In genomic region chr4:134476899-134477298, GRCm38 (mm10) we compare ENCODE assay signal across 11 mouse cellular contexts. TPM values are rescaled to one million over a fixed set of nuclear protein-coding genes. Genes with fewer than 3 reads are reported as not detected.
DNase-seq lines count a peak whose midpoint lies in the region; ATAC-seq lines count a peak whose summit lies in the region.
"Had no signal": no experiment of that assay in that cellular context is flagged by ENCODE, and none has a peak within 500 bp of the region (broad histone marks: within the 10 kb centered on the region; RNA-seq: fewer than 3 reads in every experiment).

No protein-coding gene starts in this region.

- no peak overlapping the region for H3K4me3 ChIP-seq in limb, embryonic 15.5 days
- no peak overlapping the region for H3K4me3 ChIP-seq in limb, embryonic 10.5 days
- H3K4me3 ChIP-seq in midbrain, embryonic 15.5 days = no peak overlapping the region
- H3K4me3 ChIP-seq: heart, embryonic 12.5 days; lung, embryonic 15.5 days had no signal

- no peak overlapping the region for H3K9ac ChIP-seq in limb, embryonic 15.5 days
- H3K9ac ChIP-seq in midbrain, embryonic 15.5 days = no peak overlapping the region
- H3K9ac ChIP-seq: heart, embryonic 12.5 days; lung, embryonic 15.5 days had no signal

- no peak for ATAC-seq in limb, embryonic 15.5 days (ENCODE audit: insufficient number of reproducible peaks, low FRiP score, low TSS enrichment, low read depth)
- ATAC-seq in midbrain, embryonic 15.5 days (replicated peaks) = 0 out of 2 replicates have a peak, but pooled peaks have one; percentile 7

- peaks cover 49% of the 10 kb centered on the region for H3K36me3 ChIP-seq in limb, embryonic 15.5 days
- H3K36me3 ChIP-seq in limb, embryonic 10.5 days = peaks cover 51% of the 10 kb centered on the region
- peaks cover 31% of the 10 kb centered on the region for H3K36me3 ChIP-seq in midbrain, embryonic 15.5 days (replicated peaks)

- H3K4me2 ChIP-seq in limb, embryonic 15.5 days = no peak overlapping the region
- H3K4me2 ChIP-seq in midbrain, embryonic 15.5 days = no peak overlapping the region
- H3K4me2 ChIP-seq: heart, embryonic 12.5 days; lung, embryonic 15.5 days had no signal

- H3K27me3 ChIP-seq in limb, embryonic 15.5 days = no peaks in the 10 kb centered on the region
- no peaks in the 10 kb centered on the region for H3K27me3 ChIP-seq in limb, embryonic 10.5 days (ENCODE audit: low read depth, poor library complexity, severe bottlenecking)
- no peaks in the 10 kb centered on the region for H3K27me3 ChIP-seq in midbrain, embryonic 15.5 days (replicated peaks)
- H3K27me3 ChIP-seq: heart, embryonic 12.5 days; lung, embryonic 15.5 days had no signal

- peak; percentile 67 for DNase-seq in cerebellum, adult 18-20 months
- DNase-seq in cerebellum, postnatal 4 days (ENCODE audit: low spot score in 2 of 2) = no peak
- DNase-seq in limb, embryonic 10.5 days (ENCODE audit: low spot score) = no peak
- peak; percentile 50 for DNase-seq in cerebellum, postnatal 14 days
- no peak for DNase-seq in adrenal gland, adult 18-20 months (ENCODE audit: low spot score in 2 of 2)
- no peak for DNase-seq in c-Kit-positive CD71-positive TER-119-positive erythroid progenitor cells, embryonic 14.5 days (ENCODE audit: low spot score)
- DNase-seq: thymus, postnatal 4 days had no signal

- H3K9me3 ChIP-seq in limb, embryonic 15.5 days = no peaks in the 10 kb centered on the region
- H3K9me3 ChIP-seq in limb, embryonic 10.5 days (replicated peaks) = no peaks in the 10 kb centered on the region
- no peaks in the 10 kb centered on the region for H3K9me3 ChIP-seq in midbrain, embryonic 15.5 days
- H3K9me3 ChIP-seq: heart, embryonic 12.5 days; lung, embryonic 15.5 days had no signal

- 82% methylated on average over 8 of the region's 8 CpGs for WGBS in limb, embryonic 15.5 days
- 93% methylated on average over 8 of the region's 8 CpGs for WGBS in limb, embryonic 10.5 days
- WGBS in midbrain, embryonic 15.5 days = 89% methylated on average over 8 of the region's 8 CpGs

- peak overlapping the region; percentile 43; the same call in 1 of the 2 replicates for H3K27ac ChIP-seq in limb, embryonic 15.5 days
- no peak overlapping the region for H3K27ac ChIP-seq in limb, embryonic 10.5 days
- peak overlapping the region; percentile 51; the same call in 1 of the 2 replicates for H3K27ac ChIP-seq in midbrain, embryonic 15.5 days
- H3K27ac ChIP-seq: lung, embryonic 15.5 days had no signal

- peaks cover 8% of the 10 kb centered on the region; the same call in 1 of the 2 replicates for H3K4me1 ChIP-seq in limb, embryonic 15.5 days
- no peaks in the 10 kb centered on the region for H3K4me1 ChIP-seq in limb, embryonic 10.5 days
- peaks cover 46% of the 10 kb centered on the region for H3K4me1 ChIP-seq in midbrain, embryonic 15.5 days
- H3K4me1 ChIP-seq: heart, embryonic 12.5 days; lung, embryonic 15.5 days had no signal

RNA-seq across cellular contexts. Expression of gene Stmn1, which starts 8.8 kb away (rescaled TPM):
- polyA plus RNA-seq in limb, embryonic 15.5 days (2015; fragmentation: Nextera tagmentation; extraction: Ambion mirVana) = 1,227 and 1,246 TPM in 2 replicates
- polyA plus RNA-seq in limb, embryonic 10.5 days (2016; fragmentation: Nextera tagmentation; extraction: Ambion mirVana) = 1,855 and 1,993 TPM in 2 replicates
- polyA plus RNA-seq in midbrain, embryonic 15.5 days (2015; fragmentation: Nextera tagmentation; extraction: Ambion mirVana) = 7,501 and 7,674 TPM in 2 replicates
- total RNA-seq in adrenal gland, adult 18-20 months (2021) = 10 to 100 TPM; 24.8 to 25.6 TPM

RNA-seq across cellular contexts. Expression of gene Paqr7, which starts 19.6 kb away (rescaled TPM):
- 6.1 and 6.3 TPM in 2 replicates for polyA plus RNA-seq in limb, embryonic 15.5 days (2015; fragmentation: Nextera tagmentation; extraction: Ambion mirVana)
- polyA plus RNA-seq in limb, embryonic 10.5 days (2016; fragmentation: Nextera tagmentation; extraction: Ambion mirVana) = 1.2 TPM in 2 replicates
- polyA plus RNA-seq in midbrain, embryonic 15.5 days (2015; fragmentation: Nextera tagmentation; extraction: Ambion mirVana) = 22.6 and 24.7 TPM in 2 replicates
- total RNA-seq in adrenal gland, adult 18-20 months (2021) = 10 to 100 TPM; 22.2 to 30.2 TPM

RNA-seq across cellular contexts. Expression of gene Aunip, which starts 33.9 kb away (rescaled TPM):
- 8.9 and 12.1 TPM in 2 replicates for polyA plus RNA-seq in limb, embryonic 15.5 days (2015; fragmentation: Nextera tagmentation; extraction: Ambion mirVana)
- 21.9 and 29.6 TPM in 2 replicates for polyA plus RNA-seq in limb, embryonic 10.5 days (2016; fragmentation: Nextera tagmentation; extraction: Ambion mirVana)
- 1.3 and 1.9 TPM in 2 replicates for polyA plus RNA-seq in midbrain, embryonic 15.5 days (2015; fragmentation: Nextera tagmentation; extraction: Ambion mirVana)
- total RNA-seq in adrenal gland, adult 18-20 months (2021) = under 1 TPM; 0.48 to 0.56 TPM

RNA-seq across cellular contexts. Expression of gene Mtfr1l, which starts 58.3 kb away (rescaled TPM):
- 105 and 114 TPM in 2 replicates for polyA plus RNA-seq in limb, embryonic 15.5 days (2015; fragmentation: Nextera tagmentation; extraction: Ambion mirVana)
- 104 and 109 TPM in 2 replicates for polyA plus RNA-seq in limb, embryonic 10.5 days (2016; fragmentation: Nextera tagmentation; extraction: Ambion mirVana)
- polyA plus RNA-seq in midbrain, embryonic 15.5 days (2015; fragmentation: Nextera tagmentation; extraction: Ambion mirVana) = 164 and 173 TPM in 2 replicates
- total RNA-seq in adrenal gland, adult 18-20 months (2021) = 100 to 1,000 TPM; 123 to 132 TPM

Comparison
In these comparisons a context has a peak if more than half of its experiments do, and no peak if none do; other contexts are left out.
1. DNase-seq: peak in cerebellum, adult 18-20 months (2 of 2) and cerebellum, postnatal 14 days (2 of 2); none in cerebellum, postnatal 4 days (0 of 2), limb, embryonic 10.5 days (single experiment), adrenal gland, adult 18-20 months (0 of 2) and c-Kit-positive CD71-positive TER-119-positive erythroid progenitor cells, embryonic 14.5 days (single experiment).